Mouse (Mus musculus): ENCODE results near the gene Hcar1. TPM values are rescaled to one million over a fixed set of nuclear protein-coding genes. Genes with fewer than 3 reads are reported as not detected.

Gene Hcar1
- polyA plus RNA-seq, 1 experiment from 2014 or later: 0.66 TPM

DNA sequence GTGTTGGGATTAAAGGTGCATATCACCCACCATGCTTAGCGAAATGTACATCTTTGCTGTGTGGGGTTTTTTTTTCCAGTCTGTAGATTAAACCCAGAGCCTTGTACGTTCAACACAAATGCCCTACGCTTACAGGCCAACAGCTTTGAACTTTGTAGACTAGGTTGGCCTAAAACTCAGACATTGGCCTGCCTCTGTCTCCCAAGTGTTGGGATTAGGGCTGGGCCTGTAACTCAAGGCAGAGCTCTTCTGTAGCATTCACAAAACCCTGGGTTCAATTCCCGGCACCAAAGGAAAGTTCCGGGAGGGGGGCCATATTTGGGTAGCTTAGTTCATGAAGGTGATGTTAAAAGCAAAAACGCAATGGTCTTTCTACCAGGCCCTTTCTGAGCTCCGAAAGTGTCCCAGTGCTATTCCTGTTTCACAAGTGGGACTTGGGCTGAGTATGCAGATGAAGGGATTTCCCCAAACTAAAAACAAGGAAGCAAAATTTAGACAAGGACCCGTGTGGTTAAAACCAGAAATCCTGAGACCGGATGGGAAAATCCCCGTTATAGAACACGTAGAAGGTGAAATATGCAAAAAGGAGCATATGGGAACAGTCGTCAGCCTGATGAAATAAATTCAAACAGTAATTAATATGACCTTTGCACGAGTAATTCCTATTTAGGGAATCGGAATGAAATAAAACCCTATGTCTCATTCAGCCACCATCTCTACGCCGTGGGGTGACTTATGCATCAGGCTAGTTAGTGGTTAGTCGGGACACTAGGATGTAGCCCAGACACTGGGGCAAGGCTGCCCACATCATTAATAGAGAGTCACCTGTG is 26.5 kb upstream of the Hcar1 start:
- ATAC-seq (ENCODE audit: insufficient read depth) (no peak), DNase-seq (no peak)
- H3K4me1 ChIP-seq (ENCODE audit: insufficient read depth): 0 out of 2 replicates have a peak, but pooled peaks cover 9% of the 10 kb centered on the region
- no peaks in the 10 kb centered on the region for H3K27me3 ChIP-seq (ENCODE audit: insufficient read depth, low read length)
- no peak for TF ChIP-seq CTCF (IDR thresholded peaks at IDR 0.05; ENCODE audit: low read depth)
- peak overlapping the region; percentile 96 for H3K4me3 ChIP-seq (ENCODE audit: low read depth, low read length)
- H3K4me2 ChIP-seq: peak overlapping the region; percentile 40
- peaks cover 32% of the 10 kb centered on the region for H3K36me3 ChIP-seq (ENCODE audit: insufficient read depth)
- H3K9ac ChIP-seq: no peak overlapping the region
- H3K27ac ChIP-seq (ENCODE audit: low read depth): no peak overlapping the region
- H3K9me3 ChIP-seq (ENCODE audit: low read depth, low read length): no peaks in the 10 kb centered on the region
- 70% methylated on average over 17 of the region's 17 CpGs for WGBS

DNA sequence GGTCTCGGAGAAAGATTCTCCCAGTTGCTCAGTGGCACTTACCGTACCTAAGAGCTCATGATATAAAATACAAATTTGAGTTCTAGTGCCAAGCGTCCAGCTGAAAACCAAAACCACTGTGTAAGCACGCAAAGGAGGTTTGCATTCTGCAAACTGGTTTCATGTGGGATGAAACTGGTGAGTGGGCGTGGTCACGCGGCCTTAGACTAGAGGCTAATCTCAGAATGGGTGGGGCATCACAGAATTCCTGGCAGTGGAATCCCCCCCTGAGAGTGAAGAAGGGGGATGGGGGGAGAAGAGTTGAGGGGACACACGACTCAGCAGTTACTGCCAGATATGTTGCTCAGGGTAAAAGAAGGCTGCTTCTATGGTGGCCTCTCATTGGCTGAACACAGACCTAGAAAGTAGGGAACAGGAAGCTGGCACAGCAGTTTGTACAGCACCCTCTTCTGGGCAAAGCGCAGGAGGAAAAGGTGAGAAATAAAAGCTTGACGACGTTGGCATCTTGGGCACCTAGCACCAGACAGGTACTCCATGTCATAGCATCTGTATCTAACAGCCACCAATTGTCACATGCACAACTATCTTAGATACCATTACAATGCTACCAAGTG is 24.3 kb upstream of the Hcar1 start:
- Histone ChIP-seq H3K4me1 (ENCODE audit: insufficient read depth) (0 out of 2 replicates have a peak, but pooled peaks cover 9% of the 10 kb centered on the region), H3K27ac (ENCODE audit: low read depth) (no peak overlapping the region), H3K36me3 (ENCODE audit: insufficient read depth) (peaks cover 10% of the 10 kb centered on the region), H3K9ac (no peak overlapping the region), H3K4me2 (no peak overlapping the region), H3K9me3 (ENCODE audit: low read depth, low read length) (no peaks in the 10 kb centered on the region), H3K27me3 (ENCODE audit: insufficient read depth, low read length) (no peaks in the 10 kb centered on the region), H3K4me3 (ENCODE audit: low read depth, low read length) (no peak overlapping the region)
- no peak for ATAC-seq (ENCODE audit: insufficient read depth)
- peak; percentile 10; the same call in 1 of the 2 replicates for TF ChIP-seq CTCF (IDR thresholded peaks at IDR 0.05; ENCODE audit: low read depth)
- no peak for DNase-seq
- WGBS: 65% methylated on average over 11 of the region's 11 CpGs

DNA sequence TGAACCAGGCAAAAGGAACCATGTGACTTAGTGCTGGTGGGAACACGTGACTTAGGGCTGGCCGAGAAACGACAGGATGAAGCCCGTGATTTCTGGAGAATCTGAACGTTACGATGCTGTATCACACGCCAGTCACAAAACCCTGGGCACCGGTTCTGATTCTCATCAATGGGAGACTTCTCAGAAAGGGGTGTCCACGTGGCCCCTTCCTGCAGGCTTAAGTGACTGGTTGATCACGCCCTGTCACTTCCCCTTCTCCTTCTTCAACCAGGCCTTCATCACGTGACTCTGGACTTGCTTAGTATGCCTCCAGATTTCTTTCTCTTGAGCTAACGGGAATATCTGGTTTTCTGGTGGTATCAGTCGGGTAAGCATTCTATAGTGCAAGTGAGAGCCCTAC is 17.5 kb upstream of the Hcar1 start:
- no peak for ATAC-seq (ENCODE audit: insufficient read depth)
- DNase-seq: no peak
- Histone ChIP-seq H3K4me1 (ENCODE audit: insufficient read depth) (no peaks in the 10 kb centered on the region), H3K27ac (ENCODE audit: low read depth) (no peak overlapping the region), H3K4me3 (ENCODE audit: low read depth, low read length) (no peak overlapping the region), H3K36me3 (ENCODE audit: insufficient read depth) (no peaks in the 10 kb centered on the region), H3K9me3 (ENCODE audit: low read depth, low read length) (no peaks in the 10 kb centered on the region), H3K9ac (no peak overlapping the region), H3K4me2 (no peak overlapping the region), H3K27me3 (ENCODE audit: insufficient read depth, low read length) (no peaks in the 10 kb centered on the region)
- no peak for TF ChIP-seq CTCF (IDR thresholded peaks at IDR 0.05; ENCODE audit: low read depth)
- WGBS: 74% methylated on average over 13 of the region's 13 CpGs

DNA sequence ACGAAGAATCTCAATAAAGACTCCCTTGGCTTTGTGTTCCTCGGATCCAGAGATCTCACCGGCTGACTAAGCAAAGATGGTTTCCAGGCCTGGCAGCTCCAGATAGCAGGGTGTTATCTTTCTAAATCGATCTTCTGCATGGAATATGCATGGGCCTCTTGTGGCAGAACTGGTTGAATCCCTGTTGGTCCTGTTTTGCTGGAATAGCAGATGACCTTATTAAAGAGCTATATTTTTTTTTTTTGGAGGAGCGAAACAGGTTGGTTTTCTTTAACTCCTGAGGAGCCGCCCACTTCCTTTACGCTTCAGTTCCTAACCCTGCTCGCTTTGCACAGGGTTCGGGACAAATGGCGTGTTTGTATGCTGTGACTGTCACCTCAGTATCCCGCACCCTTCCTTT is 16.6 kb upstream of the Hcar1 start:
- ATAC-seq (ENCODE audit: insufficient read depth): no peak
- TF ChIP-seq CTCF (IDR thresholded peaks at IDR 0.05; ENCODE audit: low read depth): no peak
- 74% methylated on average over 11 of the region's 11 CpGs for WGBS

DNA sequence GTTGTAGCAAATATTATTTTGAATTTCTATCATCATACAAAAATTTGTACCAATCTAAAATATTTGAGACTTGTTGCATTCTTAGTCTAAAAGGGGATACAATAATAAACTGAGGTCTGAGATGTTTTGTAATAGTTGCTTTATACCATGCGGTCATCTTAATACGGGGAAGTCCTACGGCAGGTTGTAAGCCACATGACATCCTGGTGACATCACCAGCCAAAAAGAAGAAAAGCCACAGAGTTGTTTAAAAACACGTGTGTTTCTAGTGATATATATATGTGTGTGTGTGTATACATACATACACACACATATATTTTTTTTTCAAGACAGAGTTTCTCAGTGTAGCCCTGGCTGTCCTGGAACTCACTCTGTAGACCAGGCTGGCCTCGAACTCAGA is 13.7 kb upstream of the Hcar1 start:
- TF ChIP-seq CTCF (IDR thresholded peaks at IDR 0.05; ENCODE audit: low read depth): no peak
- Histone ChIP-seq H3K27me3 (ENCODE audit: insufficient read depth, low read length) (no peaks in the 10 kb centered on the region), H3K36me3 (ENCODE audit: insufficient read depth) (no peaks in the 10 kb centered on the region), H3K9ac (no peak overlapping the region), H3K4me3 (ENCODE audit: low read depth, low read length) (no peak overlapping the region), H3K27ac (ENCODE audit: low read depth) (no peak overlapping the region), H3K4me1 (ENCODE audit: insufficient read depth) (no peaks in the 10 kb centered on the region), H3K4me2 (no peak overlapping the region), H3K9me3 (ENCODE audit: low read depth, low read length) (no peaks in the 10 kb centered on the region)
- WGBS: 86% methylated on average over 5 of the region's 5 CpGs
- no peak for DNase-seq
- ATAC-seq (ENCODE audit: insufficient read depth): no peak

More for the DNA sequence above, 16.6 kb upstream of the Hcar1 start:
- Histone ChIP-seq H3K9me3 (ENCODE audit: low read depth, low read length) (no peaks in the 10 kb centered on the region), H3K36me3 (ENCODE audit: insufficient read depth) (no peaks in the 10 kb centered on the region), H3K4me2 (no peak overlapping the region), H3K27ac (ENCODE audit: low read depth) (no peak overlapping the region), H3K27me3 (ENCODE audit: insufficient read depth, low read length) (no peaks in the 10 kb centered on the region), H3K4me3 (ENCODE audit: low read depth, low read length) (no peak overlapping the region), H3K9ac (no peak overlapping the region), H3K4me1 (ENCODE audit: insufficient read depth) (no peaks in the 10 kb centered on the region)
- DNase-seq: no peak

GRCm38 (mm10) chr5:123891669-123892068 is 11.8 kb upstream of the Hcar1 start:
- Histone ChIP-seq H3K9me3 (ENCODE audit: low read depth, low read length) (no peaks in the 10 kb centered on the region), H3K27ac (ENCODE audit: low read depth) (no peak overlapping the region), H3K4me1 (ENCODE audit: insufficient read depth) (no peaks in the 10 kb centered on the region), H3K9ac (no peak overlapping the region), H3K36me3 (ENCODE audit: insufficient read depth) (no peaks in the 10 kb centered on the region), H3K4me2 (no peak overlapping the region), H3K4me3 (ENCODE audit: low read depth, low read length) (no peak overlapping the region), H3K27me3 (ENCODE audit: insufficient read depth, low read length) (no peaks in the 10 kb centered on the region)
- WGBS: 34% methylated on average over 6 of the region's 6 CpGs
- ATAC-seq (ENCODE audit: insufficient read depth) (no peak), DNase-seq (peak; percentile 53)
- no peak for TF ChIP-seq CTCF (IDR thresholded peaks at IDR 0.05; ENCODE audit: low read depth)

- Histone ChIP-seq H3K36me3 (ENCODE audit: insufficient read depth) (no peaks in the 10 kb centered on the region), H3K4me3 (ENCODE audit: low read depth, low read length) (no peak overlapping the region), H3K27ac (ENCODE audit: low read depth) (no peak overlapping the region), H3K4me2 (no peak overlapping the region), H3K9ac (no peak overlapping the region), H3K4me1 (ENCODE audit: insufficient read depth) (no peaks in the 10 kb centered on the region), H3K9me3 (ENCODE audit: low read depth, low read length) (no peaks in the 10 kb centered on the region), H3K27me3 (ENCODE audit: insufficient read depth, low read length) (no peaks in the 10 kb centered on the region)
- DNase-seq: no peak
- ATAC-seq (ENCODE audit: insufficient read depth): no peak
- TF ChIP-seq CTCF (IDR thresholded peaks at IDR 0.05; ENCODE audit: low read depth): no peak
- WGBS: 71% methylated on average over 5 of the region's 5 CpGs
Measured at GRCm38 (mm10) chr5:123890987-123891386, 11.2 kb upstream of the Hcar1 start.
